8 mouse cellular contexts compared by ENCODE assay signal in genomic region chr4:125015806-125016635, GRCm38 (mm10). TPM values are rescaled to one million over a fixed set of nuclear protein-coding genes. Genes with fewer than 3 reads are reported as not detected.
DNase-seq lines count a peak whose midpoint lies in the region; ATAC-seq and TF ChIP-seq lines count a peak whose summit lies in the region.

Gene Gnl2 (plus strand): TSS chr4:125016585.

- TF ChIP-seq POLR2A in cortical plate, adult 2 months (IDR thresholded peaks at IDR 0.05; ENCODE audit: extremely low read depth, insufficient read depth, low read length): no peak

- H3K27me3 ChIP-seq in intestine, postnatal 0 days (replicated peaks; ENCODE audit: control insufficient read depth, insufficient read depth, low read length): no peaks in the 10 kb centered on the region
- no peaks in the 10 kb centered on the region for H3K27me3 ChIP-seq in stomach, postnatal 0 days (ENCODE audit: control insufficient read depth, insufficient read depth, low read length)

- WGBS in intestine, postnatal 0 days: 61% methylated on average over 10 of the region's 10 CpGs
- WGBS in stomach, postnatal 0 days: 58% methylated on average over 10 of the region's 10 CpGs

- no peak within 1 kb of the TSS for H3K4me3 ChIP-seq in cortical plate, adult 2 months (ENCODE audit: insufficient read depth, low read length)
- no peak within 1 kb of the TSS for H3K4me3 ChIP-seq in intestine, postnatal 0 days (ENCODE audit: low read depth, low read length)
- H3K4me3 ChIP-seq in stomach, postnatal 0 days (ENCODE audit: low read depth, low read length): no peak within 1 kb of the TSS

- no peaks in the 10 kb centered on the region for H3K36me3 ChIP-seq in intestine, postnatal 0 days (ENCODE audit: control insufficient read depth, insufficient read depth)
- H3K36me3 ChIP-seq in stomach, postnatal 0 days (ENCODE audit: control insufficient read depth, insufficient read depth, low read length): no peaks in the 10 kb centered on the region

- TF ChIP-seq EP300 in stomach, postnatal 0 days (optimal IDR thresholded peaks at IDR 0.05): no peak

- H3K4me2 ChIP-seq in intestine, postnatal 0 days (replicated peaks; ENCODE audit: low read depth): no peak within 1 kb of the TSS
- H3K4me2 ChIP-seq in stomach, postnatal 0 days (replicated peaks; ENCODE audit: low read depth): no peak within 1 kb of the TSS

- H3K27ac ChIP-seq in cortical plate, adult 2 months (ENCODE audit: insufficient read depth, low read length): no peak within 1 kb of the TSS
- H3K27ac ChIP-seq in intestine, postnatal 0 days (ENCODE audit: low read depth, low read length): no peak within 1 kb of the TSS
- no peak within 1 kb of the TSS for H3K27ac ChIP-seq in stomach, postnatal 0 days (replicated peaks)

- no peak within 1 kb of the TSS for H3K9ac ChIP-seq in intestine, postnatal 0 days (ENCODE audit: low read depth, low read length)
- H3K9ac ChIP-seq in stomach, postnatal 0 days (ENCODE audit: low read length): no peak within 1 kb of the TSS

- no peaks in the 10 kb centered on the region for H3K9me3 ChIP-seq in intestine, postnatal 0 days (ENCODE audit: control insufficient read depth)
- no peaks in the 10 kb centered on the region for H3K9me3 ChIP-seq in stomach, postnatal 0 days (ENCODE audit: control insufficient read depth, low read length)

- no peak for TF ChIP-seq CTCF in cortical plate, adult 2 months (IDR thresholded peaks at IDR 0.05; ENCODE audit: extremely low read depth, insufficient read depth, low read length)
- TF ChIP-seq CTCF in intestine, postnatal 0 days (IDR thresholded peaks at IDR 0.05; ENCODE audit: low read depth): no peak
- no peak for TF ChIP-seq CTCF in stomach, postnatal 0 days (IDR thresholded peaks at IDR 0.05; ENCODE audit: low read depth)

- DNase-seq in left cerebral cortex, adult 18-20 months (ENCODE audit: low spot score in 2 of 2): no peak
- DNase-seq in left cerebral cortex, adult 11 months (ENCODE audit: low spot score): no peak
- DNase-seq in heart, adult 18-20 months: peak; percentile 54
- peak; percentile 72 for DNase-seq in lung, postnatal 10 days
- peak; percentile 29 for DNase-seq in stomach, postnatal 0 days (ENCODE audit: low spot score)
- no peak for DNase-seq in cerebellum, adult 8-10 months

- no peak for ATAC-seq in intestine, postnatal 0 days
- peak; percentile 25; the same call in 1 of the 2 replicates for ATAC-seq in stomach, postnatal 0 days (ENCODE audit: low FRiP score, low TSS enrichment)

- H3K4me1 ChIP-seq in cortical plate, adult 2 months (ENCODE audit: control insufficient read depth, insufficient read depth, low read length): no peaks in the 10 kb centered on the region
- H3K4me1 ChIP-seq in intestine, postnatal 0 days (replicated peaks; ENCODE audit: control insufficient read depth, insufficient read depth, low read length): no peaks in the 10 kb centered on the region
- H3K4me1 ChIP-seq in stomach, postnatal 0 days (replicated peaks; ENCODE audit: control insufficient read depth, insufficient read depth): 0 out of 2 replicates have a peak, but pooled peaks cover 2% of the 10 kb centered on the region

RNA-seq across cellular contexts. Expression of gene Gnl2, which starts in this region (rescaled TPM):
- 10 to 100 TPM; 54.9 to 60.0 TPM for total RNA-seq in left cerebral cortex, adult 18-20 months (2021)
- 115 and 125 TPM in 2 replicates for polyA plus RNA-seq in cortical plate, adult 2 months (2012; rRNA removed)
- total RNA-seq in heart, adult 18-20 months (2021): 10 to 100 TPM; 28.6 to 29.2 TPM
- polyA plus RNA-seq in intestine, postnatal 0 days (2015; fragmentation: Nextera tagmentation; extraction: Ambion mirVana): 28.6 and 30.9 TPM in 2 replicates
- 36.1 and 37.3 TPM in 2 replicates for polyA plus RNA-seq in stomach, postnatal 0 days (2015; fragmentation: Nextera tagmentation; extraction: Ambion mirVana)

Comparison
In these comparisons a context has a peak if more than half of its experiments do, and no peak if none do; other contexts are left out.
1. DNase-seq: peak in heart, adult 18-20 months (2 of 2), lung, postnatal 10 days (single experiment) and stomach, postnatal 0 days (single experiment); none in left cerebral cortex, adult 18-20 months (0 of 2), left cerebral cortex, adult 11 months (single experiment) and cerebellum, adult 8-10 months (single experiment).